Mouse (Mus musculus) liver, postnatal 0 days (tissue): ENCODE results near the gene Smarce1.

Experiments used
- CTCF ChIP-seq: sonication (generic); IDR thresholded peaks from 2 replicates; pipeline ENCODE4 v1.5.1; 2016; ENCODE audit warnings: antibody characterized with exemption, low read depth
- EP300 ChIP-seq: IDR thresholded peaks from 2 replicates; pipeline ENCODE4 v1.6.1; 2016; ENCODE audit warnings: antibody characterized with exemption, low read depth, mild to moderate bottlenecking

DNA sequence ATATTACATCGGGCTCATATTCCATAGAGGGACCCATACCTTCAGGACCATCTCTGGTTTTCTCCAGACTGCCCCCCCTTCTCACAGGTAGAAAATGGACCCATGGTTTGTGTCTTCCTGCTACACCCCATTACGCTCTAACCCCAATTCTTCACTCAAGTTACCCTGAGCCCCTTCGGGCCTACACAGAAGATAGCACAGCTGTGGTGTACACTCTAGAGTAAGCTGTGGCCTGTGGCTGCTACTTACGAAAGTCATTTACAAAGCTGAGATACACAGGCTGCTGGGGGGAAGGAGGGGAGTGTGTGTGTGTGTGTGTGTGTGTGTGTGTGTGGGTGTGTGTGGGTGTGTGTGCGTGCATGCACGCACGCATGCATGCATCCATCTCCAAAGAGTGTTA, 64.6 kb downstream of the Smarce1 start:
- TF ChIP-seq CTCF = no peak
- no peak for TF ChIP-seq EP300
